Mouse (Mus musculus) MEL-GATA-1-ER (cell line): ENCODE measurements at regions not wholly inside any gene's neighbourhood (a gene's known extent, or its start where the extent isn't known, plus 50 kb on each side); places are given as distances from the start of the nearest gene placed in this dataset.

Experiments used
- DNase-seq: peaks from one replicate; pipeline ENCODE4 v3.0.0-alpha.2; 2012; ENCODE audit warnings: low read depth; ENCODE audit errors: extremely low read depth

DNA sequence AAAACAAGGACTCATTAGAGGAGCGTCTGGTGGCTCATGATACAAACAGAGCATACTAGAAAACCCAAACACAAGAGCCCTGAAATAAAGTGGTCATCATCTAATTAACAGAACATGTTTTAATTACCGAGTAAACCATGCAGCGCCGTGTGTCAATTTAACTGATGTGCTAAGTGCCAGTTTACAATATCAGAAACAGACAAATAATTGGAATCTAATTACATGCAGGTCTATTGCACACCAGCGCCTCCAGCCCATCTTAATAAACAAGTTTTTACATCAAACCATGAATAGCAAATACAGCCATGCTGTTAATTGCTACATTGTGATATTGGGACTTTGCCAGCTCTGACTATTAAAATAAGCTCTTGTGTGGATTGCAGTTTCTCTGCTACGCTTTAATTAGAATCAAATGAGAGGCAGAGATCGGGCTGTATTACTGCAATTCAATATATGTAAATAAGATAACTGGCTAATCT is 425.3 kb upstream of the Gm765 start:
- no peak for DNase-seq

DNA sequence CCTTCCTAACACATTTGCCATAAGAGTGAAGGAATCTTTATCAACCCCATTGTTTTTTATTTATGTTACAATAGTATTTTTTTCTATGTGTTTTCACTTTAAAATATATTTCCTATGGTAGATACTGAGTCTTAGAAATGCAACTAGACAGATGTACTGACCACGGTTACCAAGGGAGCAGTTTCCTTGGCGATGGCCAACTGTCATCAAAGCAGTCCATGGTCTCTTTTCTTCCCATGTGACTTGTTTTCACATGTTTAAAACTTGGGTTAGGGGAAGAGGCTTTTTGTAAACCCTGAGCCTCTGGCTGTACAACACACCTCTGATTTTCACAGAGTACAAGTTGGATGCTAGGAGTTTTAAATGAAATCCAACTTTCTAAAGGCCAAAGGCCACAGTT is 411.9 kb upstream of the Gm765 start:
- DNase-seq, result no peak

DNA sequence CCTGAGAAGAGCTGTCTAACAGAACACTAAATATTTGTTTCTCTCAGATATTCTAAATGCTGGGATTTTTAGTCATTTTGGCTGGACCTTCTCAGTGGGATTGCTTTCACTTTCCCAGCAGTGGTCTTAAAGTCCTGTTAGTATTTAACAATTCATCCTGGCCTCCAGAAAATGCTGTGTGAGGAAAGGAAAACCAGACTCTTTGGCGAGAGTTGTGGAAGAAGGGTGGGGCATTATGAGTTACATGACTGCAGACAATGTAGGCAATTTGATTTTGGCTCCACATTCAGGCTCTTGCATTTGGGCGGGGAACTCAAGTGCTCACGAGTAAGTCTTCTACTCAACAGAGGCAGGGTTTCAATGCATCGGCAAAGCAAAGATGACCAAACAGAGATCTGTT is 406.1 kb upstream of the Gm765 start:
- no peak for DNase-seq

DNA sequence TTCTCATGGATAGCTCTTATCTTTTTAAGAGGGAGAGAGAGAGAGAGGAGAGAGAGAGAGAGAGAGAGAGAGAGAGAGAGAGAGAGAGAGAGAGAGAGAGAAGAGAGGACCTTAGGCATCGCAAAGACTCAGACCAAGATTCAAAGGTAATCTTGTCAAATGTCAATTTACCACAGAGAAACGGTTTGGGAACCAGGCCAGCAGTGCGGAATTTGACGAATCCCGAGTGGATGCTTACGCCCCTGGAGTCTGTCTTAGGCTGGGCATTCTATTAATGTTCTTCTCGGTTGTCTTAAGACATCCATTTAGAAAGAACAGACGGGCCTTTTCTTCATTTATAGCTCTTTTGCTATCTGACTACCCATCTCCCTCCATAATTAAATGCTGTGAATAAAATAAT is 404.4 kb upstream of the Gm765 start:
- no peak for DNase-seq

DNA sequence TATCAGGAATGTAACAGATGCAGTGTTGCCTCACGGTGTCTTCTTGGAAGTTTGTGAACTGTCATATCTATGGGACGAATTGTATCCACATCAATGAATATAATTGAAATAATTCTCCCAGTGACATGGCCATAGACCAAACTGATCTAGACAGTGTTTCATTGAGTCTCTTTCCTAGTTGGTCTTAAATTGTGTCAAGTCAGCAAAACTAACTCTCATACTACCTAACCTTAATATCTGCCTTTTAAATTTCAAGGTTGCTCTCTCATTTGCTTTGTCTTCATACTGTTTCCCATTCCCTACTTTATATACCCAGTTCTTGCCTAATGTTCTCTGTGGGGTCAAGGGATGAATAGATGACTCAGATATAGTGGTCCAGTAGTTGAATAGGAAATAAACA is 397.9 kb upstream of the Gm765 start:
- no peak for DNase-seq

DNA sequence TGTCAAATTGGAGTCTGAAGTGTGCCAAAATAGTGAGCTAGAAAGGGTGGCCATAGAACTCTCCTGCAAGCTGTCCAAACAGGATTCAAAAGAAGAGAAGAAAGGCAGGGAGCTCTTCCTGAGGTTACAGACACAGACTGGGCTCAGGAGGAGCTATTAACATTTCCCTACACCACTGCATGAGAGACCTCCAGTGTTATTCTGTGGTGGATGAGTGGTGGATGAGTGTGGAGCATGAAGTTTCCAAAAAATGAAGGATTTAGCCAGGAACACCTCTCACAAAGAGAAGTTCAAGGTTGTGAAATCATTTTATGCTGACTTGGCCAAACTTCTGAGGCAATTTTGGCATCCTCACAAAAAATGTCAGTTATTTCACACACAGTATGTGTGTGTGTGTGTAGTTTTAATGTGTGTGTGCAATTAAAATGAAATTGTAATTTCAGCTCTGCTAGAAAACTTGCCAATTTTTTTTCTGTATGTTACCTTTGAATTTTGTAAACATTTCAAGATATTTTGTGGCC is 388.5 kb upstream of the Gm765 start:
- DNase-seq, result no peak

DNA sequence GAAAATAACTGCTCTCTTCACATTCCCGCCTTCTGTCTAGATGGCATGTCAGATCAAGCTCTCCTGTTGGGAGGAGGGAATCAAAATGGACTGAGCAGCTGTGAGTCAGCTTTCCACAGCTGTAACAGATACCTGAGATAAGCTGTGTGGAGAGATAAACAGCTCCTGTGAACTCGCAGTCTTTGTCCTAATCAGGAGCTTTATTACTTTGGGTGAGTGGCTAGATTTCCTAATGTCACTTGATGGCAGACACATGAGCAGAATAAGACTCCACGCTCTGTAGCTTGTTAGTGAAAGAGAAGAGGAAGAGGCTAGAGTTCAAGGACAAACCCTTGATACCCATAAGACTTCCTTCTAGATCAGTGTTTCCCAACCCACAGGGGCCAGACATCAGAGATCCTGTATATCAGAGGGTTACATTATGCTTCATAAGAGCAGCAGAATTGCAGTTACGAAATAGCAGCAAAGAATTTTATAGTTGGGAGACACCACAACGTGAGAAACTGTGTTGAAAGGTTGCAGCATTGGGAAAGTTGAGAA is 384.1 kb upstream of the Gm765 start:
- no peak for DNase-seq

DNA sequence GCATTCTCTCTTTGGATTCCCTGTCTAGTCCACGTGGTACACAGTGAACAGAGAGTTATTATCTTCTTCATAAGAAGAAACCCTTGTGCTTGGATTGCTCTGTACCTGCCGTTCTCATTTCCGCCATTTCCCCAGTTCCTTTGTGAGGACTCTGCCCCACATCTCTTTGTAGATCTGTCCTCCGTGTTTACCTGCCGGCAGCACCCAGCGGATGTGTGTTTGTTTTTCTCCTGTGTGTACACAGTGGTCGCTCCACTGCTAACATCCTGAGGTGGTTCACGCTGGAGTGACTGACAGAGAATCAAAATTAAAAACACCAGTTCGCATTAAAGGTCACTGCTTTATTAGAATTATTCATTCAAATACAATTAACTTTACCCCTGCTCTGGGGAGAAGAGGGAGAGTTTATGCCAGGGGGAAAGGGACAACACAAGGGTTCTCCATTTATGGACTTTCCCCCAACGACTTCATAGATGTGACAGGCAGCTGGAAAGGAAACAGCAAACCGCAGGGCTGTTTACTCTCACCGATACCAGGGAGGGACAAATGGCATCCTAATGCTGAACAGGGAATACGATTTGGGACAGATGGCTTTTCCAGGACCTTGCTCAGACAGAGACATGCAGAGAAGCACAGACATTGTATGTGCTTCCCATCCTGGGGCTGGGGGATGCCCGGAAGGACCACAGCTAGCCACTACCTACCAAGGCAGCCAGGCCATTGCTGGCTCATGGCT is 362.5 kb upstream of the Gm765 start:
- no peak for DNase-seq

DNA sequence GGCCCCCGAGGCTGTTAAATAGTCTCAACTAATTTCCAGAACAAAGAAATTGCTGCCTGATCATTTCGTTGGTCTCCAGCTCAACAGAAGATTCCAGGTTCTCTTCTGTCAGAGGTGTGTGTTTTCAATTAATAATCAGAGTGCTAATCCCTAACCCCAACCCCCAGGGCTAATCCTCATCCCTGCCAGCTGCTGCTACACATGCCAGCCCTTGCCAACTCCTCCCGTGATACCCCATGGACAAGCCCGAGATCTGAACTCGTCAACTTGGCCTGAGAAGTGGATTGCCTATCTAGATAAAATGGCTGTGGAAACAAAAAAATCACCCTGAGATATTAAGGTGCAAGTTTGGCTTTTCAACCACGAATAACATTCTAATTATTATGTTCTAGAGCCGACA is 355.0 kb upstream of the Gm765 start:
- DNase-seq, result no peak

DNA sequence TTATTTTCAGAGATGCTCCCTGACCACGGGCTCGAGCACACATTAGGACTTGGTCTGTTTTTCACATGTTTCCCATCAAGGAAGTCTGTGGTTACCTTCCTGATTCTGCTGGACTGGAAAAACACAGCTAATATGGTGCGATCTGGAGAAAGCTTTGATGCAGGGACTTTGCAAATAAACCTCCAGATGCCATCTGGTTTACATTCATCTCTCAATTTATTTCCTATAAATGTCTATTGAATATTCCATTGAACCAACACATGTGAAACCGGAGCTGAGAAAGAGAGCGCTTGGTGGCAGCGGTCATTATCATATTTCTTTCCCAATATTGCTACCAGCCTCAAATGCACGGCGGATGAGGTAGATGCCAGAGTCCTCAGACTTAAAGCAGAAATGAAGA is 350.9 kb upstream of the Gm765 start:
- no peak for DNase-seq

DNA sequence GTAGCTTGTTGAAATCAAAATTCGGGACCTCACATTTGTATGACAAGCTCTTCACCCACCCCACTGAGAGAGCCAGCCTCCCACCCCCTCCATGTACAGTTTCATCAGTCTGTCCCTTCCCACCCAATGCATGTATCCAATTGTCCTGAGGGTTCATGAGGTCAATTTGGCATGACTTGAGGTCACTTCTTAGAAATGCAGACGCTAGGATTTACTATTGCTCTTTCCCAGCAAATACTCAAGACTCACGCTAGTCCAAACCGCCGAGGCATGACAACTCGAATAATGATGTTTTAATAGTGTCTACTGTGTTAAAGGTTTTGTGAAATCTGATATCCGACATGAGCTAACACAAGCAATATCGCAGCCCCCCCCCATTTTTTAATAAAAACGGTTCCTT is 347.6 kb upstream of the Gm765 start:
- DNase-seq, result no peak

DNA sequence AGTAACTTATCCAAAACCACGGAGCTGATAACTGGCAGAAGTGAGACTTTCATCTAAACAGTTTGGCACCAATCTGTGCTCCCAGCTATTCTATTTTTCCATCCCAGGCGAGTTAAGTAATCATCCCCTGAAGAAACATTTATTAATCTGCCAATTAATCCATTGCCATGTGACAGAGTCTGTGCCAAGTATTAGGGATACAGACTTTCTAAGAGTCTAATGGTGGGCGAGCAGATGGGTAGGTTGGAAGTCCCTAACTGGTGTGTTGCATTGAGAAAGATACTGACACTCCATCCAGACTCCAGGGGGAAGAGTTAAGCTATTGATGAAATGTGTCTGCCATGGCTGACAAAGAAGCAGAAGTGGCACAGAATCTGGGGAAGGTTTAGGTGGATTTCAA is 346.8 kb upstream of the Gm765 start:
- no peak for DNase-seq

DNA sequence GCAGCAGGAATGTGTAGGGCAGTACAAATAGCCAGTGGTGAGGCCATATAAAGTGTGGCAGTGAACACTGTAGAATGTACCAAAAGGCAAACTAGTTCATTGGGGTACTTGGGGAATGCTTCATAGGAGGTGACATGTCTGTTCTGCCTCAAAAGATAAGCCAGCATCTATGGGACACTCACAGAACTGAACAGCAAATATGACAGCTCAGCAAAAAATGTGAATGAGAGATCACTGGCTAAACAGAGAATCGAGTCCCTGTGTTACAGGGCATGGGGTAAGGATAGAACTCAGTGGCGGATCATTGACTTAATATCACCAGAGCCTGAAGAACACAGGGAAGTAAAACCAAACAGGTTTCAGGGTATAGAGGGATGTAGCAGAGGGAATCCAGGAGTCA is 346.1 kb upstream of the Gm765 start:
- no peak for DNase-seq

DNA sequence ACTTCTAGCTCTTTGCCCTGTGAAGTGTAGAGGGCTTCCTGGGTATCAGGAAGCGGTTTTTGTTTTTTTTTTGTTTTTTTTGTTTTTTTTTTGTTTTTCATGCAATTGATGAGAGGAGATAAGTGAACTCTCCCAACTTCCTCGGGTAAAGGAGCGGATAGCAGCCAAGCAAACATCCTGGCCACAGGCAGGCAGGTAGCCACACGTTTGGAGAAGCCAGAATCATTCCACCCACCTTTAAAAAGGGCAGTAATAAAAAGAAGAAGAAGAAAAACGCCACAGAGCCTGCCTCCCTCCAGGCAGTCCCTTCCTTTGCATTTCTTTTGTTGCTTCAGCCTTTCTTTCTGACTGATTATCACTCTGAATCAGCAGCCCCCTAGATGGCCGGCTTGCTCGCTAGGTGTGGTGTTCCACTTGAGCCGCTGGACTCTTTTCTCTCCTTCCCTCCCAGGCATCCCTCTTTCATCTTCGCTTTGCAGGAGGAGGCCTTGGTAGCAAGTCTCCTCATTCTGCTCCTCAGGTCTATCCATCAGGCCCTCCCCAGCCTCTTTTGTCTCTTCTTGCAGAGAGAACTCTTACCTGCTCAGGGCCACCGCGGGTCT is 323.9 kb upstream of the Gm765 start:
- DNase-seq, result no peak

DNA sequence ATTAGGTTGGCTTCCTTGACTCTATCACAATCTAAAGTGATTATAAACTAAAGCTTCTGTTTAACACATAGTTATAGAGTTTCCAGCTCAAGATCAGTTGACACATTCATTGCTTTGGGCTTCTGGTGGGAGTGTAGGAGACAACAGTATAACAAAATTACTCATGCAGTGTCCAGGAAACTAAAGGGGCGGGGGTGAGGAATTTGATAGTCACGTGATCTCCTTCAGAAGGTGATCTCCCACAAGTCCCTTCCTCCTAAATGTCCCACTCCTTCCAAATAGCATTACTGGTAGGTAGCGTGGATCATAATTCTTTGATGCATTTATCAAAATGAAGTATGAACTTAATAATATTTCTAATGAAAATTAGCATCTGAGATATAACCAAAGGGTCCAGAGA is 309.3 kb upstream of the Gm765 start:
- no peak for DNase-seq

DNA sequence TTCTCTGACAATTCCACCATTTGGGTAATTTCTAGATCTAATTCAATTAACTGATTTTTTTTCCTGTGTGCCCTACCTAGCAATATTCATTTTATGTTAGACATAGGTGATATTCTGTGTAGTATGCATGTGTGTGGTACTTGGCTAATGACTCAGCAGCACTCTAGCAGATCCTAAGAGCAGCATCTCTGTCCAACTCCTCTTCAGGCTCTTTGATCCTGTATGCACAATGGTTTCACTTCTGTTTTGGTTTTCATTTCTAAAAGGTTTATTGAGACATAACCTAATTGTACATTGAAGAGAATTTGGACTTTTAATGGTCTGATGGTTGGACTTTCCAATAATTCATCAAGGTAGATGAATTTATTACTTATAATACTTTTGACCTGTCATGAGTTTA is 308.8 kb upstream of the Gm765 start:
- no peak for DNase-seq

DNA sequence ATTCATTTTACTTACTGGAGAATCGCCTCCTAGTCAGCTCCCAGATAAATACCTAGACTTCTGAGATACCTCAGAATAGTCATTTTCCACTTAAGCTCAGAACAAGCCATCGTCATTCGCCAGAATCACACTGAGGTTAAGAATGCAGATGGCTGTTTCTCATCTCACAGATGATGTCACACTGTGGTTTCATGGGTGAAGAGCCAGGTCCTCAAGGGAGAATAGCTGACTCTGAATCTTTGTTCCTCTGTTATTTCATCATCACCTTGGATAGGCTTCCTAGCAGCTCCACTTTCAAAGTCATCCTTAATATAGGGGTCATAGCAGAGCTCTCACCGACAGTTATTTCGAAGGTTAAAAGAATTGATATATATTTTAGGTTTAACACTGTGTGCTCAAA is 297.8 kb upstream of the Gm765 start:
- DNase-seq, result no peak

DNA sequence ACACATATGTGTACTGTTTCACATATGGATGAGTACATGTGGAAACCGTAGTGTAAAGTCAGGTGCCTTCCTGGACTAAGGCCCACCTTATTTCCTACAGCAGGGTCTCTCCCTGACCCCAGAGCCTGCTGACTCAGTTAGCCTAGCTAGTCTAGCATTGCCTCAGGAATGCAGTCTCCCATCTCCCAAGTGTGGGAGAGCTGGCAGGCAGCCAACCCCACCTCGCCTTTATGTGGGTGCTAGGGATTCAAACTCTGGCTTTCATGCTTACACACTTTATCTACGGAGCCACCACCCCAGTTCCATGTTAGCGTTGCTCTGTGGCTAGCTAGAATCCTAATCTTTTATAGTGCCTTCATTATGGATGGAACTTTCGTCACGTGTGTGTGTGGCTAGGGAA is 293.3 kb upstream of the Gm765 start:
- no peak for DNase-seq

DNA sequence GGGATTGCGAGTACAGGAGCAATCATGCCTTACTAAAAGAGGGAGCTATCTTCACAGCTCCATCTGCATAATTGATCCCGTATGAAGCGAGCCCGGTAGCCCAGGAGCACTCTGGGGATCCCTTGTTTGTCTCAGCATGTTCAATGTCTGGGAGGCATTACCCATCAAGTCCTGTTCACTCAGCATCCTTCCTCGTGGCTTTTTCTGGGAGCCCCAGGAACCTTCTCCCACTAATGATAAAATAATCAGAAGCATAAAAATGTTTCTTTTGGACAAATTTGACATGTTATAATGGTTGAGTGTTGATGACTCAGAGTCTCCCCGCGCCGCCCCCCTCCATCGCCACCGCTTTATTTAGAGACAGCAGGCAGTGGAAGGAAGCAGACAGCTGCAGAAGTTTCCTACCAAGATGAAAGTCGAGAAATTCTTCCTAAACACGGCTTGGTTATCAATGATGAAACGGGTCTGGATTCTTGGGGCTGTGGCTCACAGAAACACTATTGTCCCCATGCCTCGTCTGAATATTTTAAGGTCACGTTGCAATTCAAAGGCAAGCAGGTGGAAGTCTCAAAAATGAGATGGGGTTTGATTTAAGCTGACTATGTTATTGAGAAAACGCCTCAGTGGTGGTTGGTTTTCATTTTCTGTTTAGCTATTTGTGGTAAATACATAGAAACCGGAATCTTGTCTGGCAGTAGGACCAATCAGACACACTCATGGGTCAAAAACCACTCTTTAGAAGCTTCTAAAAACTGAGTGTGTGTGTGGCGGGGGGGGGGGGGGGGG is 289.9 kb upstream of the Gm765 start:
- DNase-seq, result no peak

DNA sequence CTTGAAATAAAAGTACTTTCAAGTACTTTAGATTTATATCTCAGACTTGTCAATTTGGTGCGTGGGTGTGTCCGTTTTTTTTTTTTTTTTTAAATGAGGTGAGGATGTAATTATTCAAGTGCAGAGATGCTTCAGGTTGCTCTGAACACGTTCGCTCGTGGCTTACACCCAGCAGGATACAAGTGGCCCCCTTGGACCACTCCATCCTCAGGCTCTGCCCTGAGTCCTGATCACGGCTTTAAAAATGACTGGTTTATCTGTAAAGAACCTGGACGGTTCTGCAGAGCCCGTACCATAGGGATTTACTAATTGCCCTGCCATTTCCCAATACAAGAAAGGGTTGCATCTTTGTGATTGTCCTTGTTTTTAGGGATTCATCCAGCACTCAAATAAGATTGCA is 288.7 kb upstream of the Gm765 start:
- DNase-seq, result no peak

DNA sequence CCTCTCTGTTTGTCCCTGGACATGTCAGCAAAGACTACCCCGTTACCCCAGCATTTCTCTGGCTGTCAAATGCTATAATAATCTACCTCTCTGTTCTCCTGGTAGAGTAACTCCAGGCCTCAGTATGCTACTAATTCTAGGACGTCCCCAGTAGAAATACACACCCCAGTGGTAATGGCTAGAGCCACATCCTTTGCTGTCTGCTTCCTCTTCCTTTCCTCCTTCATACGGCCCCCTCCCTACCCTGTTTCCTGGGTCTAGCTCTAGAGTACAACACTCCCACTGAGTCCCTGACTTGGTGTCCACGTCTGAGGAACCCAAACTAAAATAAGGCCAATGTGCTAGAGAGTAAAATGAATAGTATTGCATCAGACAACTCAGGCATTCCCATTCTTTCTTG is 287.1 kb upstream of the Gm765 start:
- DNase-seq, result no peak

DNA sequence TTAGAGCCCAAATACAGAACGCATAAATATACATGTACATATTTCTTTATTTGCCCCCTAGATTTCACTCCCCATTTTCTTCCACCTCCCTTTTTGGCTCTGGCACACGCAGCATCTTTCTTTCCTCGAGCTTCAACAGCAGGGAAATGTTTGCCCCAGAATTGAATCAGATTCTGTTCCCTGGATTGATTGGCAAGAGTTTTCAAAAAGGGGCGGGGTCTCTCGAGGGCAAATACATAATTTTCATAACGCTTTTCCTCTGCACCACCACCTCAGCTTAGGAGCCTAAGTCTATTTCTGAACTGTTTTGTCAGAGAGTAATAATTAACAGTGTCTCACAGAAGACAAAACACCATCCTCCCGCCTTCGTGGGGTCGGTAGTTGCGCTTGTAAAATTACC is 283.9 kb upstream of the Gm765 start:
- no peak for DNase-seq
